Mouse (Mus musculus): ENCODE results near the gene Rsrp1. TPM values are rescaled to one million over a fixed set of nuclear protein-coding genes. Genes with fewer than 3 reads are reported as not detected.
A peak's percentile ranks its signal among the peaks of the same experiment; 100 is the strongest.

Gene Rsrp1
- polyA plus RNA-seq, 1 experiment from 2014 or later, result 536 TPM

DNA sequence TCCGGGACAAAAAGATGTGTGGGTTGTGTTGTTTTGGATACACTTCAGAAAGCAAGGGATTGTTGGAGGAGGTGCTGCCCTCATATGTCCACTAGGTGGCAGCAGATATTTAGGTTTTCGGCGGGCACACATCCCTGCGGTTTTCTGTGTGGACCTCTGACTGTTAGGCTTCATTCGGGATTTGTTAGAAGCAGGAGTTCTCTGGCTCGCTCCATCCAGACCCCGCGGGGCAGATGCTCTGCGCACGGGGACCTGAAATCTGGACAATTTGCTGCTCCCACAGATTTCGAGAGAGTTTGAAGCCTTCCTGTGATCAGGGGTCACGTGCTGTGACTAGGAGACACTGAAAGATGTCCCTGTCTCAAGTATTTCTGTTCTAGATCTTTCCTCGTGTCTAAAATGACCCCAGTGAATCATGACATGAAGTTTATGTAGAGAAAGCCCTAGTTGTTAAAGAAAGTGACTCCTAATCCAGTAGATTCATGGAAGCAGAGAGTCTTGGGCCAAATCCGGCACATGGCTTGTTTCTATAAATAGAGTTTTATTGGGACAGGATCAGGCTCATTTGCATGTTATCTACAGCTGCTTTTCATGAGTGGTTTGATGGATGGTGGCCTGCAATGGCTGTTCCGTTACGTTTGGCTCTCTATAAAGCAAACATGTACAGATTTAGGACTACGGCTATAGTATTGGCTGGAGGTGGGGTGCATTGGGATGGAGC is 22.8 kb downstream of the Rsrp1 start:
- no peak for ATAC-seq (ENCODE audit: low FRiP score)
- WGBS, result 16% methylated on average over 17 of the region's 17 CpGs
- Histone ChIP-seq H3K27ac (no peak overlapping the region), H3K4me3 (no peak overlapping the region), H3K36me3 (no peaks in the 10 kb centered on the region), H3K9me3 (replicated peaks) (no peaks in the 10 kb centered on the region), H3K4me2 (replicated peaks) (peak overlapping the region; percentile 46), H3K4me1 (peaks cover 17% of the 10 kb centered on the region), H3K27me3 (peaks cover 33% of the 10 kb centered on the region), H3K9ac (no peak overlapping the region)

DNA sequence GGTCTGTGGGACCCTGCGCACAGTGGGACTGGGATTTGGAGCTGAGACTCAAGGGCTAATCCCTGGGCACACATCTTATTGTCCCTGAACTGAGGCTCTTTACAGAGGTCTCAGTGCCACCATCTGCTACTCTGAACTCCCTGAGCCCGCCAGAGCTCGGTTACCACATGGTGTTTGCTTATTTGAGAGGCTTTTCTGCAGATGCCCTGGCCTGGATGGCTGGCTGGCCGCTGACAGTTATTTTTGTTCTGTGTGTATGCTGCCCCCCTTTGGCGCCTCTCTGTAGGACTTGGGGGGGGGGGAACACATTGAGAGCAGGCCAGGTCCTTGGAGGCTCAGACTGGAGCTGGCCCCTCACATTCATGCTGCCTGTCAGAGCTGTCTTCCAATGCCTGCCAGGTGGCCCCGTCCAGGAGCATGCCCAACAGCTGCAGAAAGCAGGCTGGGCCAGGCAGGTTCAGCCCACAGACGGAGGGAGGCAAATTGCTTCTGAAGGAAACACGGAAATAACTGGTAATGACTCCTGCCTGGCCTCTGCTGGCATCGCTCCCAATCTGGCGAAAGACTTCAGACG is 27.2 kb downstream of the Rsrp1 start:
- Histone ChIP-seq H3K4me2 (replicated peaks) (no peak overlapping the region), H3K36me3 (no peaks in the 10 kb centered on the region), H3K27me3 (peaks cover 18% of the 10 kb centered on the region; the same call in 1 of the 2 replicates), H3K4me3 (no peak overlapping the region), H3K27ac (no peak overlapping the region), H3K9ac (no peak overlapping the region), H3K4me1 (peaks cover 9% of the 10 kb centered on the region), H3K9me3 (replicated peaks) (no peaks in the 10 kb centered on the region)
- WGBS, result 31% methylated on average over 11 of the region's 11 CpGs
- peak; percentile 69 for ATAC-seq (ENCODE audit: low FRiP score)

DNA sequence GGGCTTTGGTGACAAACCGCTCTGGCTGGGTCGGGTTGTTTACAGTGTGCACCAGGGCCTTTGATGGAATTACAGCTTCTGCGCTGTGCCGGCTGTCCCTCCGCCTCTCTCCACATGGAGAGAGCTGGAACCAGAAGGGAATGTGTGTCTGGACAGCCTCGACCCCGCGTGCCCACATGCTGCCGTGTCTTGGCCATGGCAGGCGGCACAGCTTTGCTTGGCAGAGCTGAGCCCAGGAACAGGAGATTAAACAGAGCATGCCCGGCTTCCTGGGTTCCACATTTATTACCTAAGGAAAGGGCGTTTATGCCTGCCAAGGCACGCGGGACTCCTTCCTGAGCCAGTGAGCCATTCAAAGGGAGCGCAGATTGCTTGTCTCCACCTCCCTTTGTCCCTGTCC is 31.1 kb downstream of the Rsrp1 start:
- 26% methylated on average over 15 of the region's 15 CpGs for WGBS
- Histone ChIP-seq H3K9ac (no peak overlapping the region), H3K4me1 (peaks cover 6% of the 10 kb centered on the region), H3K27ac (0 out of 2 replicates have a peak overlapping the region, but pooled peaks have one; percentile 9), H3K36me3 (no peaks in the 10 kb centered on the region), H3K4me3 (no peak overlapping the region), H3K27me3 (peaks cover 20% of the 10 kb centered on the region; the same call in 1 of the 2 replicates), H3K4me2 (replicated peaks) (no peak overlapping the region; the same call in 1 of the 2 replicates), H3K9me3 (replicated peaks) (no peaks in the 10 kb centered on the region)
- no peak for ATAC-seq (ENCODE audit: low FRiP score)

DNA sequence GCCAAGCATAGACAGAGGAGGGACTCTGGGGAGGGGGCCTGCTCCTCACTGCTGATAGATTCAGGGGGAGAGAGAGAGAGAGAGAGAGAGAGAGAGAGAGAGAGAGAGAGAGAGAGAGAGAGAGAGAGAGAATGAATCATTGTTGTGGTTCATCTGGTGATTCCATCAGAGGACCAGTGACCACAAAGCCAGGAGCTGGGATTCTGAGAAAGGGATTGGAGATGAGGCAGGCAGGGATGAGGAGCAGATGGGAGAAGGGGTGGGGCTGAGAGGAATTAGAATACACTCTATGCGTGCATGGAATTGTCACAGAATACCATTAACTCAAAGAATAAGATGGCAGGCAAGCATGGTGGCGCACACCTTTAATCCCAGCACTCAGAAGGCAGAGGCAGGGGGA is 31.8 kb downstream of the Rsrp1 start:
- Histone ChIP-seq H3K27ac (no peak overlapping the region), H3K9ac (no peak overlapping the region), H3K4me2 (replicated peaks) (no peak overlapping the region), H3K4me1 (peaks cover 6% of the 10 kb centered on the region), H3K27me3 (peaks cover 20% of the 10 kb centered on the region; the same call in 1 of the 2 replicates), H3K9me3 (replicated peaks) (no peaks in the 10 kb centered on the region), H3K4me3 (no peak overlapping the region), H3K36me3 (no peaks in the 10 kb centered on the region)
- 93% methylated on average over 2 of the region's 2 CpGs for WGBS
- ATAC-seq (ENCODE audit: low FRiP score), result no peak

DNA sequence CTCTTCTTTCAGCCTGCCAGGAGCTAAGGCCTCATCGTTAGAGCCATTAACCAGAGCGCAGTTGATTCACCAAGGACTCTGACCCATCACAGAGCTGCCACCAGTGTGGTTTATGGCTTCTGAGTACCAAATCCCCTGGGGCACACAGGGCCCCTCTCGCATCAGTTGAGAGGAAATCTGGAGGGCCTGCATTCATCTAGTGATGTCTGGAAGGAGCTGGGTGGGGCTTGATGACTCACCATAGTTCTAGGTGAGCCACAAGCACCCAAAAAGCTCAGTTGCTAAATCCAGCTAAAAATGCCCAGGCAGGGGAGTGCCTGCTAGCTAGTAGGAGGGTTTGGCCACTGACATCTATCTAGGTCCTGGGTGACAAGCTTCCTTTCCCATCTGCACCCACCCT is 32.5 kb downstream of the Rsrp1 start:
- WGBS, result 72% methylated on average over 3 of the region's 3 CpGs

DNA sequence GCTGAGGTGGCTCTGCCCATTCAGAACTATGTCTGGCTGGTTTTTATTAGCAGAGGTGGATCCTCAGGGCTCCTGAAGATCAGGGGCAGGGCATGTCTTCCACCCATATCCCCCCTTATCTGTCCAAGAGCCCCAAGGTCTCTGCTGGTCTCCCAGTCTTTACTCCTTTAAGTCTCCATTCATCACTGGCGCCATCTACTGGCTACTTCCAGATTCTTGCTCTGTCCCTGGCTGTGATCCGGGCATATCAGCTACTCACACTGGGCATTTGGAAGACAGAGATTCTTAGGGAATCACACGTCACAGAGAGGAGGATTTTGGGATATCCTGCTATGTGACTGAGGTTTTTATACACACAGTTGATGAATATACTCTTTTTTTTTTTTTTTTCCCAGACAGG is 32.9 kb downstream of the Rsrp1 start:
- H3K4me1 ChIP-seq, result no peaks in the 10 kb centered on the region
- H3K9me3 ChIP-seq (replicated peaks), result no peaks in the 10 kb centered on the region
- no peak overlapping the region for H3K4me3 ChIP-seq
- no peak overlapping the region for H3K9ac ChIP-seq
- H3K36me3 ChIP-seq, result no peaks in the 10 kb centered on the region
- peaks cover 23% of the 10 kb centered on the region for H3K27me3 ChIP-seq
- 20% methylated on average over 3 of the region's 3 CpGs for WGBS
- no peak overlapping the region for H3K4me2 ChIP-seq (replicated peaks)
- no peak for ATAC-seq (ENCODE audit: low FRiP score)
- no peak overlapping the region for H3K27ac ChIP-seq

More for the DNA sequence above, 32.5 kb downstream of the Rsrp1 start:
- H3K4me3 ChIP-seq, result no peak overlapping the region
- H3K27me3 ChIP-seq, result peaks cover 22% of the 10 kb centered on the region
- H3K36me3 ChIP-seq, result no peaks in the 10 kb centered on the region
- no peak for ATAC-seq (ENCODE audit: low FRiP score)
- H3K4me2 ChIP-seq (replicated peaks), result no peak overlapping the region
- no peak overlapping the region for H3K9ac ChIP-seq
- H3K4me1 ChIP-seq, result peaks cover under 1% of the 10 kb centered on the region
- no peak overlapping the region for H3K27ac ChIP-seq
- no peaks in the 10 kb centered on the region for H3K9me3 ChIP-seq (replicated peaks)

DNA sequence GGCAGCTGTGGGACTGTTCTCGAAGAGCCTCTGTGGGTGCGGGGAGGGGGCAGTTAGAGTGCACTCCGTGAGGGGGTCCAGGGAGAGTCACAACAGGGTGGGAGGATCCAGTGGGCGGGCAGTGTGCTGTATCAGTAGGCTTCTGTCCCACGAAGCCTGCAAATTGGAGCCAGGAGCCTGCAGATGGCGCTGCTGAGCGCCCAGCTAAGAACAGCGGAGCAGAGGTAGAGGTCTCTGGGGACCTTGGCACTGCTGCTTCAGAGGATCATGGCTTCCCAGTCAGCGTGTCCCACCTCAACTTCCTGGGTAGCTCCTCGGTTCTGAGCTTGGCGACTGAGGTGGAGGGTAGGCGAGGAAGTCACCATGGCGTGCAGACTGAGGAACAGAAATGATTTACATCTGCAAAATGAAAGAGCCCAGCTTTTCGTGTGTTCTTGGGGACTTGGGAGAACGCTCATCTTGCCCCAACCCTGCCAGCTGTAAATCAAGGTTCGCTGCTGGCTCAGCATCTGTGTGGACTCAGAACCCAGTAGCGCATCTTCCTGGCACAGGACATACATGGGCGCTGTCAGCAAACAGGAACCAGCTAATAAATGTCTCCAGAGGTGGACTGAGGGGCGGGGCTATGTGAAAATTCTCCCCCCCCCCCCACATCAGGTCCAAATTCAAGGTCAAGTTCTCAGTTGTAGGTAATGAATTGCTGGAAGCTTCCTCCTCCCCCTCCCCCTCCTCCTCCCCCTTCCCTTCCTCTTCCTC is 39.8 kb downstream of the Rsrp1 start:
- no peaks in the 10 kb centered on the region for H3K9me3 ChIP-seq (replicated peaks)
- WGBS, result 26% methylated on average over 19 of the region's 19 CpGs
- no peak for ATAC-seq (ENCODE audit: low FRiP score)
- no peak overlapping the region for H3K9ac ChIP-seq
- no peak overlapping the region for H3K4me3 ChIP-seq
- no peaks in the 10 kb centered on the region; the same call in 1 of the 2 replicates for H3K4me1 ChIP-seq
- H3K36me3 ChIP-seq, result no peaks in the 10 kb centered on the region
- no peak overlapping the region for H3K27ac ChIP-seq
- H3K4me2 ChIP-seq (replicated peaks), result peak overlapping the region; percentile 34; the same call in 1 of the 2 replicates
- peaks cover 12% of the 10 kb centered on the region for H3K27me3 ChIP-seq

DNA sequence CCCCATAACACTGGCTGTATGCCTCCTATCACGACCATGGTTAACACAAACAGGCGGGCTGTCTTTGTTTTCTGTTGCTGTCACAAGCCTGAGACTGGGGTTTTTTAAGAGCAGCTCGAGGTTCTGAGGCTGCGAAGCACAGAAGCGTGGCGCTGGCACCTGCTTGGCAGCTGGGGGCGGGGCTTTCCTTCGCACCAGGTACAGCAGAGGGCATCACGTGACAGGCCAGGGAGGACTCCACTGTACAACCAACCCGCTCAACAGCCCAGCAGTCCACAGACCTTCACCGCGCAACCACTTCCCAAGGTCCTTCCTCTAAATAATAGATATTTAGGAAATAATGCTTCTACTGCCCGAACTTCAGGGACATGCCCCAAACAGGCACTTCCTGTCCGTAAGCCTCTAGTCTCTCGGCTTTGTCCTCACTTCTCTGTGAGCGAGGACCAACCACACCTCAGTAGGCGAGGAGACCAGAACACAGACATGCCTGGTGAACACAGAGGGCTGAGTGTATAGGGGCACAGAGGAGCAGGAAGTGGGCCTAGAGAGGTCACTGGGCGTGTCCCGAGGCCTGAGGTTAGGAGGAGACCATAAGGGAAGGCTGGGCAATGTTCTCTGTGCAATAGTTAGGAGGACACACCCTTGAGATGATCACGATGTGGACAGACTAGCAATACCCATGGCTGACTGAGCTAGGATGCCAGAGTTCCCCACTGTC is 44.7 kb downstream of the Rsrp1 start:
- Histone ChIP-seq H3K27me3 (peaks cover 4% of the 10 kb centered on the region; the same call in 1 of the 2 replicates), H3K9ac (no peak overlapping the region), H3K9me3 (replicated peaks) (no peaks in the 10 kb centered on the region), H3K4me2 (replicated peaks) (no peak overlapping the region), H3K36me3 (no peaks in the 10 kb centered on the region), H3K4me1 (peaks cover 3% of the 10 kb centered on the region), H3K4me3 (no peak overlapping the region), H3K27ac (no peak overlapping the region)
- WGBS, result 83% methylated on average over 20 of the region's 20 CpGs
- ATAC-seq (ENCODE audit: low FRiP score), result no peak

DNA sequence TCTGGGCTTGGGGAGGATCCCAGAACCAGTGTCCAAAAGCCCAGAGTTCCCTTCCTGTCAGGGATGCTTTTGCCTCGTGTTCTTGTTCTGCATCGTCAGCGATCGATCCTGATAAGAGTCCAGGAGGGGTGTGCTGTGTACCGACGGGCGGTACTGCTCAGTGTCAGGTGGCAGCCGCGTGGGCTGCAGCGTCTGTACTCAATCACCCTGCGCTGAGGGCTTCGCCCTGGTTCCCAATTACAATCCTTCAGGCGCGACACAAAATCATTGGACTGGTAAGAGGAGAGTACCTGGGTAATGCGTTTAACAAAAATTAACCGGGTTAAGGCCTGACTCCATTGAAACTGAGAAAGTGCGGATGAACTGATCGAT is 45.2 kb downstream of the Rsrp1 start:
- no peaks in the 10 kb centered on the region; the same call in 1 of the 2 replicates for H3K27me3 ChIP-seq
- ATAC-seq (ENCODE audit: low FRiP score), result no peak
- H3K36me3 ChIP-seq, result no peaks in the 10 kb centered on the region
- no peak overlapping the region for H3K4me2 ChIP-seq (replicated peaks)
- 82% methylated on average over 18 of the region's 18 CpGs for WGBS
- no peaks in the 10 kb centered on the region for H3K9me3 ChIP-seq (replicated peaks)
- H3K27ac ChIP-seq, result no peak overlapping the region
- H3K4me1 ChIP-seq, result peaks cover 3% of the 10 kb centered on the region; the same call in 1 of the 2 replicates
- H3K9ac ChIP-seq, result no peak overlapping the region
- H3K4me3 ChIP-seq, result no peak overlapping the region

DNA sequence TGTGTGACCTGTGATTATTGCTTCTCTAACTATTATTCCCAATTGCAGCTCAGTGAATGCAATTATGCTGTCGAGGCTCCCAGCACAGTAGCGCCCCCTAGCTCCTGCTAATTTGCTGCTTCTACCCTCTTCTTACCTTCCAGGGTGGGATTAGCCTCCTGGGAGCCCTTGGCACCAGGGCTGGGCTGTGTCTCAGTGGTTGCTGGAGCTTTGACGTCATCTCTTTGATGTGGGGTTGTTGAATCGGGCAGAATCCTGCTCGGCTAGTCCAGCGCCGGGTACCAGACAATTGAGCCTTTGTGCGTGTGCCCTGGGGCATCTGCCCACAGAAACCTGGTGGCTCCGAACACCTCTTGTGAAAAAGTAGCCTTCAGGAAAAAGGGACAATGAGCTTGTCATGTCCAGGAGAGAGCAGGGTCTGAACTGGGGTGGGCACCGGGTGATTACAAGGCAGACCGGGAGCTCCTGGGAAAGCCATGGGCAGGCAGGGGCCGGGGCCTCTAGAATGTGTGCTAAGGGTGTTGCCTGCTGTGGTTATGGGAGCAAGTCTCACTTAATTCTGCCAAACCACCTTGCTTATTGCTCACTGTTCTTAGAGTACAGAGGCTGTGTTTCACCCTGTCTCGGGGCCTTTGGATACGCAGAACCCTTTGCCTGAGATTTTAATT is 52.0 kb downstream of the Rsrp1 start:
- Histone ChIP-seq H3K4me1 (peaks cover 8% of the 10 kb centered on the region), H3K4me3 (no peak overlapping the region), H3K4me2 (replicated peaks) (peak overlapping the region; percentile 11; the same call in 1 of the 2 replicates), H3K9ac (no peak overlapping the region), H3K9me3 (replicated peaks) (no peaks in the 10 kb centered on the region), H3K27me3 (no peaks in the 10 kb centered on the region; the same call in 1 of the 2 replicates), H3K27ac (no peak overlapping the region; the same call in 1 of the 2 replicates), H3K36me3 (no peaks in the 10 kb centered on the region)
- WGBS, result 27% methylated on average over 14 of the region's 14 CpGs
- ATAC-seq (ENCODE audit: low FRiP score), result no peak

DNA sequence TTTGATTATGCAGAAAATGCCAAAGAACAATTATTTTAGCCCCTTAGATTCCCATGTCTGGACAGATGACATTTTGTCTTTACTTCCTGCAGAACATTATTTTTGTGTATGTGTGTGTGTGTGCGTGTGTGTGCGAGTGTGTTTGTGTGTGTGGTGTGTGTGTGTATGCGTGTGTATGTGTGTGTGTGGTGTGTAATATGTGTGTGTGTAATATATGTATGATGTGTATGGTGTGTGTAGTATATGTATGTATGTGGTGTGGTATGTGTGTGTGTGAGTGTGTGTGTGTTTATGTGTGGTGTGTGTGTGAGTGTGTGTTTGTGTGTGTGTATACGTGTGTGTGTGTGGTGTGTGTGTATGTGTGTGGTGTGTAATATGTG is 52.5 kb downstream of the Rsrp1 start:
- Histone ChIP-seq H3K9ac (no peak overlapping the region), H3K36me3 (no peaks in the 10 kb centered on the region), H3K27ac (no peak overlapping the region; the same call in 1 of the 2 replicates), H3K4me2 (replicated peaks) (no peak overlapping the region), H3K4me1 (peaks cover 8% of the 10 kb centered on the region), H3K27me3 (no peaks in the 10 kb centered on the region; the same call in 1 of the 2 replicates), H3K9me3 (replicated peaks) (no peaks in the 10 kb centered on the region), H3K4me3 (no peak overlapping the region)
- 82% methylated on average over 4 of the region's 4 CpGs for WGBS
- no peak for ATAC-seq (ENCODE audit: low FRiP score)

All from hindbrain, embryonic 12.5 days (tissue).